Mouse (Mus musculus): ENCODE results near the gene Lancl1. TPM values are rescaled to one million over a fixed set of nuclear protein-coding genes. Genes with fewer than 3 reads are reported as not detected.

Lancl1 gene
- polyA plus RNA-seq, 2 experiments from 2014 or later, result 39.0 to 43.8 TPM

- peak; percentile 80 for ATAC-seq
Measured at GRCm38 (mm10) chr1:67014205-67014604, 24.5 kb downstream of the Lancl1 start.

- no peak for ATAC-seq
Measured at GRCm38 (mm10) chr1:67010520-67010919, 28.2 kb downstream of the Lancl1 start.

DNA sequence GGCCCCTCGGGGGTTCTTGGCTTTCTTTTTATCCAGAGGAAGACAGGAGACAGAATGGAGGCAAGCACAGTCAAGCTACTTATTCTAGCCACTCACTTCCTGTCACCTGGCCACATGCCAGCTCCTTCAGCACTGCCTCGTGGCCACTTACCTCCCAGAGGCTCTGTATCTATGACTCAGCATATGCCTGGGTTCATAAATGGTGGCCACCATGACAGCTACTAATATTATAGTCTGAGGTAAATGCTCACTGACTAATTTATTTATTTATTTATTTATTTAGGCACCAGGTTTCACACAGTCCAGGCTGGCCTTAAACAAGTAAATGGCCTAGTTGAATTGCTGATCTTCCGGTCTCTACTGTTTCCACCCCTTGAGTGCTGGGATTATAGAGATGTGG lies 35.0 kb downstream of the Lancl1 start:
- ATAC-seq, result peak; percentile 64

- ATAC-seq, result no peak
Measured at GRCm38 (mm10) chr1:67002226-67002625, 36.4 kb downstream of the Lancl1 start.

- ATAC-seq, result no peak
Measured at GRCm38 (mm10) chr1:67001367-67001766, 37.3 kb downstream of the Lancl1 start.

DNA sequence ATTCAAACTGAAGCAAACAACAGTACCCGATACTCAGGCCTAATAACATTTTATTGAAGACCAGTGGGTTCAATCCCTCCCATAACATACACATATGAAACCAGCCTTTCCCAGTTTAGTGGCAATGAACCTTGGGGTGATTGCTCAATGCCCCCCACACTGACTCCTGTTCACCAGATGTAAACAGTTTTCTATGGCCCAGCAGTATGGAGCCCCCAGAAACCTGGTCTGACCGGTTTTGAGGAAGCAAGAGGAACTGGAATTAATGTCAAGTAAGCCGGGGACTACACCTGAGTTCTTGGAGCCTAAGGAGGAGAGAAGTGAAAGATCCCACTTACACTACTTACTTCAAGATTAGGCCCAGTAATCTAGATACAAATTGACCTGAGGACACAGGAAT lies 38.2 kb downstream of the Lancl1 start:
- ATAC-seq, result no peak

GRCm38 (mm10) chr1:66998601-66999000 lies 40.1 kb downstream of the Lancl1 start:
- no peak for ATAC-seq

DNA sequence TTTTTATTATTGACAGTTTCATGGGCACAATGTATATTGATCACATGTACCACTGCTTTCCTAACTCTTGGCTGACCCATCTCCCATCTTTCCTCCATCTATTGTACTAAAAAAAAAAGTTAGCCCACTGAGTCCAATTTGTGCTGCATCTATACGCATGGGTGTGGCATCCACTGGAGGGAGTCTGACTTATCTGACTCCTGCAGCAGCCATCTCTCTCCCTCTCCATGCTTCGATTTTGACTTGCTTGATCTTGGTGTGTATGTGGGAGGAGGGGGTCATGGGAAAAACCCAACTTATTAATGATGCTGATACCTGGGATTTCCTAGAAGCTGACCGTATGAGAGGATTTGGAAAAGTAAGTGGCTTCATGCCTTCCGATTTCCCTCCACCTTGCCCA lies 40.5 kb downstream of the Lancl1 start:
- ATAC-seq, result no peak

- no peak for ATAC-seq
Measured at GRCm38 (mm10) chr1:66996819-66997218, 41.9 kb downstream of the Lancl1 start.

DNA sequence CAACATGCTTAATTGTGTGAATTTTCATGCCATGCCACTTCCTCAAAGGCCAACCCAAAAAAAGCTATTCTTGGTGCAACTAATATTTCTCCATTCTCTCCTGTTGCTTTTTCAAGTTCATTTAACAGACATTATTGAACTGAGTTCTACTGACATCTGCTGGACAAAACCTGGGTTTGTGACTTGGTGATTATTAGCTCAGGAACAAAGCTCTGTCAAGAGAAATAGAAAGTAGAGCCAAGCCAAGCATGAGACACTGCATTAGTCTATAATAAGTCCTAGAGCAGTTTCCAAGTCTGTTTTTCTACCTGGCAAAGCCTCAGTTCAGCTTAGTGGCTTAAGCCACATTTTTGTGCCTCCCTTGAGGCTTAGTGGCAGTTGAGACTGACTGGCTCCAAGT lies 45.9 kb downstream of the Lancl1 start:
- peak; percentile 74 for ATAC-seq

DNA sequence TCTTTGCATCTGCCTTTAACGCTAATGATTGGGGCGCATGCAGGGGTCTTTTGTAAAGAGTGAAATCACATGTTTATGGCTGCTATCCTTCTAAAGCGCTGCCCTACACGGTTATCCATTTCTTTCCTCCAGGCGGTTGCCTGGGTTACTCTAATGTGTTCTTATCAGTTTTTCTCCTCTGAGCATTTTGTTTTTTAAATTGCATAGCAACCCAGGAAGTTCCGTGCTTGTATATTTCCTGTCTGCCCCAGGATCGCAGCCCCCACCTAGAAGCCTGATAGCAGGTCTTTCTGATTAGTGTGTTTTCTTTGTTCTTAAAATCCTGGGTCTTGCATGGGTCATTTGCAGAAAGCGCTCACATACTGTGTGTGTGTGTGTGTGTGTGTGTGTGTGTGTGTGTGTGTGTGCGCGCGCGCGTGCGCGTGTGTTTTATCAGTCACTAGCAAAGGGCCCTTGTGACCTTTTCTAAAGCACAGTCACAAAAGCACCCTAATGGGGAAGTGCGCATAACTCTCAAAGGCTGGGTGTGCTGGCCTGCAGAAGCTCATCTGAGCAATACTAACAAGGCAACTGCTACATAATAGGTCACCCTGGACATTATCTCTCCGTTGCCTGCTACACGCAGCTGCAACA lies 51.0 kb downstream of the Lancl1 start:
- ATAC-seq, result peak; percentile 92

- ATAC-seq, result no peak
Measured at GRCm38 (mm10) chr1:66985906-66986305, 52.8 kb downstream of the Lancl1 start.

DNA sequence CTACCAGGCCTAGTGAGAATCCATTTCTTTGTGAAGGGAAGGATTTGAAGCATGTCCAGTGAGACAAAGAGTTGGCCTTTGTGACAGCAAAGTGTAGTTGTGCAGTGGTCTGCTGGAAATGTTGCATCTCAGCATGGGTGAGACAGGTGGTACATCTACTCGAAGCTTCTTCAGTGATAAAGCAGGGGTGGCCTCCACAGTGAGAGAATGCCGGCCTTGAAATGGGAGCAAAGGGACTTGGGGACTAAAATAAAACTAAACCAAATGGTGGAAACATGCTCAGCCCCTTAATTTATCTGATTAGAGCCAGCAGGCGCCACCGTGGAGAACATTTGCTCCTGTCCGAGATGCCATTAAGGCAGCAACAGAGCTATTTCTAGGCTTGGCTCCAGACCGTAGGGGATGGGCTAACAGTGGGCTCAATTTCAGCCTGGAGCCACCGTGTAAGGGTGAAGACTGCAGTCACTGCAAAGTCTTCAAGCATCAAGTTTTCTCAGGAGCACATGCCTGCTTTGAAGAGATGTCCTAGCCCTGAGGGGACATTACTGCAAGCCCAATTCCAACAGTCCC lies 53.5 kb downstream of the Lancl1 start:
- no peak for ATAC-seq

- ATAC-seq, result peak; percentile 57
Measured at GRCm38 (mm10) chr1:66980129-66980528, 58.5 kb downstream of the Lancl1 start.

DNA sequence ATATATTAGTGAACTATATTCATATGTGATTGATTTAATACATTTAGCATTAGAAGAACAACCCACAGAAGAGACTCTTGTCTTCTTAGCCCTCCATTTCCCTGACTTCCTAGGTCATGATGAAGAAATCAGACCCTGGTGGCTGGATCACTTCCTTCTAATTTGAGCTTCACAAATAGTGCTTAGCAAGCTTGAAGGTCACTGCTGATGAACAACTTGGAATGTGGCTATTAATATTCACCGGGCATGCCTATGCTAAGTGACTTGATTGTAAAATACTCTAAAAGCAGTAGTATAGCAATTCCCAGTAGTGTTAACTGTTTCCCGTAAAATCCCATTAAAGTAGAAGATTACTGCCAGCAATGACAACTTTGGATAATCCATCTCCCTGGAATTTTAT lies 63.2 kb downstream of the Lancl1 start:
- ATAC-seq, result no peak

- ATAC-seq, result no peak
Measured at GRCm38 (mm10) chr1:66964857-66965256, 73.8 kb downstream of the Lancl1 start.

DNA sequence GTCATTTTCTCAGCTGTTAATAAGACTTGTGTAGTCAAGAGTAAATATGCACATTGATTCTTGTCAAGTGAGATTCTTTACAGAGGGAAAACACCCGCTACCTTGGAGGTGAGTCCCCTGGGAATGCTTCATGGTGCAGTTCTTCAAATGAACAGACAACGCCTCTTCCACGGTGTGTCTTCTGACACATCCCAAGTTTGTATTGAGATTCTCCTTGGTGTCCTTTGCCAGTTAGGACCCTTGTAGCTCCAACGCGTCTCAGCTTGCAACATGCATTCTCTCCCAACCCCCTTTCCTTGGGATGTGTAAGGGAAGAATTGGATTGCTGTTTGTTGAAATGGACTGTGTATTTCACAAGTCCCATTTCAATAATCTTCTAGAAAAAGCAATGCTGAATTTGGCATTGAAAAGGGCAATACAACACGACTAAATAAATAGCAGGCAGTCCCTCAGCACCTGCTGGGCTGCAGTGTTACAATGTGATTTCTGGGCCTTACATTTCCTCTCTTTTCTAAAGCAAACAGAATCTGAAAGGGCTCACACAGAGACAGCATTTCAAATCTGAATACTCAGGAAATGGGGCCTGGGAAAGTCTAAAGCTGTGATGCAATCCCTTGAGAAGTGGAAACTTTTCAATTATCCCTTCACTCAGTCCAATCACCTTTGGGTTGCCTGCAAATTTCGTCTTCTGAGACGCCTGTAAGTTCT lies 78.0 kb downstream of the Lancl1 start:
- ATAC-seq, result no peak

DNA sequence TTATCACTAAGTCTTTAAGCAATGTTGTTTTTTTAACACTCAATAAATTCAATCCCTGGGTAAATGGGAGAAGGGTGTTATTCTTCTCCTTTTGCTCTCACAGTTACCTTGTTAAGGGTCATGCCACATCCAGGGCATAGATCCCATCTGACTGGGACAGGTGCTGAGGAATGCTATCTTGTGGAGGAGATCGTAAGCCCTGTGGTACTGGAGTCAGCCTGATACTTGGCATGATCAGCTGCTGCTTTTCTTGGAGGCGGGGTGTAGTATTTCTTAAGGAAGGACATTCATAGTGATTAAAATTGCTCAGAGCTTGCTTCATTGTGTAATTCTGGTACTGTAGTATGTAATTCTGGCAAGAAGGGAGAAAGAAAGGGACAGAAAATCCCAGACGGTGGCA lies 81.3 kb downstream of the Lancl1 start:
- no peak for ATAC-seq

DNA sequence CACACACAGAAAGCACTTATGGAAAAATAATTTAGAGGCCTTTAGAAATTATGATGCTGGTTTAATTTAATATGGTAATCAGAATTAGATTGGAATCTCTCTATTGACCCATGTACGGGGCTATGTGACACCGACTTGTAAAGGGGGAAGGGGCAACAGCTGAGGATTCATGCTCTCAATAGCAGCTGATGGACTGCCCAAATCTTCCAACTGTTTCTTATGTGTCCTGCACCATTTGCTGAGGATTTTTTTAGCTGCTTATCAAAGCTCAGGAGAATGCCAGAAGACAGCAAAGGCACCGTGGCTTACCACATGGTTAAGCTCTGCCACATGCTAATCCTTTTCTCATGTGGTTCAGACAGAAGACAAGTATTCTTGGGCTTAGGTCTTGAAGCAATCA lies 87.6 kb downstream of the Lancl1 start:
- no peak for ATAC-seq

Other genes starting within 250 kb of the Lancl1 start
- 10 to 100 TPM in 1 of 2 experiments, 1 to 10 TPM in 1; 9.6 to 13.5 TPM for gene Kansl1l, start 221.3 kb downstream of the Lancl1 start, polyA plus RNA-seq (2017; shearing (Covaris generic))
- 10 to 100 TPM; 36.1 to 43.2 TPM for gene Acadl, start 175.6 kb downstream of the Lancl1 start, polyA plus RNA-seq (2017; shearing (Covaris generic))
- not detected for gene Myl1, start 93.5 kb downstream of the Lancl1 start, polyA plus RNA-seq (2017; shearing (Covaris generic))
- not detected for gene Cps1, start 84.2 kb upstream of the Lancl1 start, polyA plus RNA-seq (2017; shearing (Covaris generic))

Measured in CD4-positive, CD25-positive, alpha-beta regulatory T cell, adult 4 months (primary cell).